Mouse (Mus musculus) frontal cortex, postnatal 25 days (tissue): Measurements from ENCODE around the gene Slc50a1.

Source experiments
- DNase-seq, 2 experiments: peaks; one replicate each; pipeline ENCODE4 v3.0.0; 2022; ENCODE audit warnings: low spot score in 2 of 2

Slc50a1 gene

DNA sequence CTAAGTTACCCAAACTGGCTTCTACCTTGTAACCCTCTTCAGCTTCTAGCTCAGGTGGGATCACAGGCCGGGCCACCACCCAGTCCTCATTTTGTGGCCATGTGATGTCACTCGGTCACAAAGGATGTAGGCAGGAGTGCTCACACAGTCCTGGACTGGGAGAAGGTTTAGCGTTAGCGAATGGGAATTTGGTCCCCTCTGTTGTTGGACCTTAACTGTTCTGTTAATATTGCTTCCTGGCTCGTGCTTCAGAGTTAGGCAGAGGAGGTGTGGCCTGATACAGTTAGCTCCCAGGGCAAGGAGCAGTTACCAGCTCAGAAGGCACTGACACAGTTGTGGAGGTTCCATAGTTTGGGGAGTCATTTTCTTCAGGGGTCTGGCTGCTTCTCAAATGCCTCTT lies 23.8 kb upstream of the Slc50a1 start:
- no peak for DNase-seq

DNA sequence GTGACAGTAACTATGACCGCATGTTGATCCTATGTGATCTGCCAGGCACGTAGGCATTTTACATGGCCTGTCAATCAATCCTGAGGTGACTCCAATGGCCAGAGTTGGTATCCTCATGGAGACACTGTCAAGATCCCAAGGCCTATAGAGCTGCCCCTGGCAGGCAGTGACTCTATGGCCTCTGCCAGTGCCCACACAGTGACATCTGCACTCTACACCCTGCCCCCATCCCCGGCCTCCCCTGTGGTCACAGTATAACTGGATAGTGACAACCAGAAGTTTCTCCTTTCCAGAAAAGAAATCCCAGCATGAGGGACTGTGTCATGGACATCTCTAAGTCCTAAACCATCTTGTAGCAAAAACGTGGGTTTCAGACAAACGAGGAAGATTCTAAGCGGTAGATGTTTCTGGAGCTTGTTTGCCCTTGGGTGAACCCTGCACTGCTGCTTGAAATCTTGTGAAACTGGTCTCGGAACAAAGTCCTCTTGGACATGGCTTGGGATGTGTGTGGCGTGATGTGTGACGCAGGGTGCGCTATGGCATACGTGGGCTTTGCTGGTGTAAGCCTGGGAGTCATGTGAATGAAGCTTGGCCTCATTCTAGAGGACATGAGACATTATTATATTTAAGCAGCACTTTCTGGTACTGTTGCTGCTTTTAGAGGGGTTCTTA lies 23.0 kb upstream of the Slc50a1 start:
- DNase-seq: no peak

DNA sequence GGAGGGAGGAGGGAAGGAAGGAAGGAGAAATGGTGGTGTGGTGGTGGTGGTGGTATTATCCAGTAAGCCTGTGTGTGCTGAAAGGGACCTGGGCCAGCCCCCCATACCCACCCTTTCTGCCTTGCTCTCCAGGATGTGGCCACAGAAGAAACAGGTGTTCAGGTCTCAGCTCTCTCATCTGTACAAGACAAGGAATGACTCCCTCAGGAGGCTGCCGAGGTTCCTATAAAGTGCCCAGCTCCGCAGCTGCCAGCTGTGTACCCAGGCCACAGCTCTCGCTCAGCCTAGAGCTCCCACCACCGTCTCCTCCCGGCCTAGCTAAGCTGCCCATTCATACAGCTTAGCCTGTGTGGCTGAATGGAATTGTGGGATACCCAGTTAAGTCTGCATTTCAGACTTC lies 21.9 kb upstream of the Slc50a1 start:
- DNase-seq: no peak

DNA sequence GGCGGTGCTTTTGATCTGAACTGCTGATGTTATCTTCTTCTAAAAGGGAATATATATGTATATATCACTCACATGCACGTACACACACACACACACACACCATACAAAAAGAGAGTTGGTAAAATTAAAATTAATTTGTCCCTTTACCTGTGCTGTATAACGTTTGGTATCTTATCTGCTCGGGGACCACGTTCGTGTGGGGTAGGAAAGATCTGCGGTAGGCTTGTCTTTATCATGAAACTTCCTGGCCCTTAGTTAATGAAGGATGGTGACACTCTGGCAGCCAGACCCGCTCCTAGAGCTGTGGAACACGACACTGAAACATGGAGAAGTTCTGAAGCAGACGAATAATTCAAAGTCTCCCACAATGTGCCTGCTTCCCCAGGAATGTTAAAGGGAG lies 21.5 kb upstream of the Slc50a1 start:
- DNase-seq: no peak

DNA sequence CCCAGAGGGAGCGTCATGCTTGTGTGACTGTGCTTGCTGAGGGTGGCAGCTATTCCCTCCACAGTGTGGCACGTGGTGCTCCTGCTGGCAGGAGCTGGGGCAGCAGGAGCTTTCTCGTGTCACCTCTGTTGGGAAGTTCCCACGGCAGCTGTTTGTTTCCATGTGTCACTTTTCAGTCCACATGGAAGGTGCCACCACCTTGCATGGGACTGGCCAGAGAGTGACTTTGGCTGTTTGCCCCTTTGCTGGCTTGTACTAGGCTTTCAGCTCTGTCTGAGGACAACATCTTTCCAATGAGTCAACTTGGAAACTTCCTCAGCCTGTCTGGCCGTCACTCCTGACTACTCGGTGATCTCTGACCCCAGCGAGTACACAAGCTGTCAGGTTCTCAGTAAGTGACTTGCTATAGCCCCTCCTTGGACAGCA lies 18.1 kb upstream of the Slc50a1 start:
- DNase-seq: no peak

DNA sequence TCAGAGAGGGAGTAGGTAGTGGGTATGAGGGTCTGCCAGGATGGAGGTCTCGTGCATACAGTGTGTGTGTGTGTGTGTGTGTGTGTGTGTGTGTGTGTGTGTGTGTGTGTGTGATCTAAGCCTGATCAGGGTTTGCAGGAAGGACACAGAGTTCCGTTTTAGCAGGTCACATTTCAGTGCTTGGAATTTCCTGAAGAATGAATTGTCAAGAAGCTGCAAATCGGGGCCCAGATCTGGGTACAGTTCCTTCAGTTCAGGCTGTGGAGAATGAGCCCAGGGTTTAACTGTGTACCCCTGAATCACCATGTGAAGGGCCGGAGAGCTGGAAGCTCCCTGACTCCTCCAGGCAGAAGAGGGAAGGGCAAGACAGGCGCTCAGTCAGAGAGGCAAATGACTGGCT lies 16.9 kb upstream of the Slc50a1 start:
- no peak for DNase-seq

DNA sequence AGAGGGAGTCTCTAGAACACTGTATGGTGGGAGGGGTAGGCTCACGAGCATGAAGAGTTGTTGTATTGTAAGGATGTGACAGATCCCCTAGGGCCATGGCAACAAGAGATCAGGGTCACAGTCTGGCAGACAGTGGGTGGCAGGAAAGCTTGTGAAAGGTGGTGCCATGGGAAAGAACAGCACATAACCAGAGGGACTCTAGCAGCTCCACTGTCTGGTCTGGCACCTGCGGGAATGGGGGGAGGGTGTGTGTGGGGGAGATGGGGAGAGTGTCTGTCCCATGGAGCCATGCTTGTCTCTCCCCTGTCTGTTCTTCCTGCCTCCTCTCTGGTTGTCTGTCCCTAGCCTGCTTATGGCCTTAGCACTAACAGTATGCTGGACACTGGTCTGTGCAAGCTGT lies 15.2 kb upstream of the Slc50a1 start:
- DNase-seq: no peak

DNA sequence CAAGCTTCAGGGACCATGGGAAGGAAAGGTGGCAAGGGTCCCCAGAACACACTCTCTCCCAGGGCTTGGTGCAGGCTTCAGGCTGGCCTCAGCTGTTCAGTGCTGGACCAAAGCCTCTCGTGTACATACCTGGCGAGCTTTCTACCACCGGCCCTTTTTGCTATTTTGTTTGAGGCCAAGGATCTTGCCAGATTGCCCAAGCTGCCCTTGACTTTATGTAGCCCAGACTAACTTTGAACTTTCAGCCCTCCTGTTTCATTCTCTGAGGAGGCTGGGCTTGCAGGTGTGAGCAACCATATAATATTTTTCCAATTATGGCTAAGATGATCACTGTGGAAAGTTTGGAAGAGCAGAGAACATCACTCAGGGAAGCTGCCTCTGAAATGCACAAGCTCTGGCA lies 13.9 kb upstream of the Slc50a1 start:
- no peak for DNase-seq

DNA sequence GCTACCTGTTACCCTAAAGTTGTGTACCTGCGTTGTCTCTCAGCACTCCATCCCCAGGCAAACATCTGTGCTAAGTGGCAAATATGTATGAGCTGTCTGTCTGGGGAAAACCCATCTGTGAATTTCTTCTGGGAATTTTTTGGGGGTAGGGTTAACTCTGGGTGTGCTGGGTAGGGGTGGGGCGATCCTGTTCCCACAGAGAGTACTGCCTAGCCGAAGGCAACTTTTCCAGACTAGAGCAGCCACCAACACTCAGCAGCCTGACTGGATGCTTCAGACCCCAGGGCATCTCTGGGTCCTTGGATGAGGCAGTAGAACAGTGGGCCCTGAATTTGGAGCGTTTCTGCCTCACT lies 11.9 kb upstream of the Slc50a1 start:
- no peak for DNase-seq

DNA sequence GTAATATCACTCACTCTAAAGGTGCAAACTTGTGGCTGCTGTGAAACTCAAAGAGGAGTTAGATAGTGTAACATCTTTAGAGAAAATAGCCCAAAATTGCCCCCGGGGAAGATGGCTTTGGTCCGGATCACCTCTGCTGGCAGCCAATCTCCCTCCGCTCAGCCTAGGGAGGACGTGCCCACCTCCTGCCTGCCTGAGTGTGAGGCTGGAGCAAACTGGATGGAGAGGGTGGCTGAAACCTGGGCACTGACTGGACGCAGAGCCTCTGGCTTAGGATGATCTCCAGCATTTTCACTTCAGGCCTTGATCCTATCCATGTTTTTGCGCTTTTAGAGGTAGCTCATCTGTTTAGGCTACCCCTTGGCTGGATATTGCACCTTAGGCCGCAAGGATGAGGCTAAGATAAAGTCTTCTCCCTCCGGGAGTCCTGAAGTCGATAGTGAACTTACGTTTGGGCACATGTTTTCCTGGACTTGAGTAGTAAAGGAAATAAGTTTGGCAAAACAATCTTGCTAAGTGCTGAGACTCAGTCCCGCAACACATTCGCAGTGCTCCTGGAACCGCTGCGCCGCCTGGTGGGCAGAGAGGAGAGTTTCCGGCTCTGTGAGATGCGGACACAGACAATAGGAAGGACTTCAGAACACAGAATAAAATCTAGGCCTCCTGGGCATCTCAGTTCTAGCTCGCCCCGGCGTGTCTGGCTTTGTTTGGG lies 11.4 kb upstream of the Slc50a1 start:
- DNase-seq: peak in 1 of 2 experiments; percentile 78

DNA sequence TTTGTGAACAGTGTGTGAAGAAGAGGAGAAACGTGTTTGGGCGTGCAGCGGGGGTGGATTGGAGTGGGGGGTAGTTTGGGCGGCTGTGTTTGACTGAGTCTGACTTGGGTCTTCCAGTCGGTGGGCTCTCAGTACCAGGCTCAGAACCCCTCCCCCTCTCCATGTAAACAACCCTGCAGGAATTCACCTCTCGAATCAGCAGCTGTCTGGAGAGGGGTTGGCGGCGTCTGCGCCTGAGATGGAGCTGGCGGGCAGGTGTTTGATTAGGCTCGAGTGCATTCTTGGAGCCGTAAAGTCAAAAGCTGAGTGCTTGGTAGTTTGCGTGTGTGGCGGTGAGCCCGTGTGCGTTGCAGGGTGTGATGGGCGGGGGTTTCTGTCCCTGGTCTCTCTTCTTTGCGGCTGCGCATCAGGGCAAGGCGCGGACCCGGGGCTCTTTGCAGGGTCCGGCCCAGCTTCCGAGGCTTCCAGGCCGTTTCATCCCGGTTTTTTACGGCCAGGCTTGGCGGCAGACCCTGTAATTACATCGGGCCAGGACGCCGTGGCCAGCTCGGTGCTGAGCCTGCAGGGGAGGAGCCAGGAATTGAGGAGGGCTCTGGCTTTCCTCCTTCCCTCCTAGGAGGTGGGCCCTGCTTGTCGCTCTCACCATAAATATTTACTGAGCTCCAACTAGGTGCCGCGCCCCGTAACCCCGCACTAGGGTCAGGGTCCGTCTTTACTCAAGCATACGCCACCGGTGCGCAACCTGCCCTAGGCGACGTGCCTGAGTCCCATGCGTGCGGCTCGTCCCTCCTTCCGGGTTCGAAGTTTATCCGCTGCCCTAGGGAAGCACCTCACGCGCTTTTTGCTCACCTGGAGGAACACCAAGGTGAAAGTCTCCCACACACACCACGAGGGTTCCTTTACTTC lies 10.5 kb upstream of the Slc50a1 start, which contains the start of gene Efna1:
Gene Efna1 (minus strand): TSS at position 537 of the 906 bp plus-strand sequence.
- no peak for DNase-seq

DNA sequence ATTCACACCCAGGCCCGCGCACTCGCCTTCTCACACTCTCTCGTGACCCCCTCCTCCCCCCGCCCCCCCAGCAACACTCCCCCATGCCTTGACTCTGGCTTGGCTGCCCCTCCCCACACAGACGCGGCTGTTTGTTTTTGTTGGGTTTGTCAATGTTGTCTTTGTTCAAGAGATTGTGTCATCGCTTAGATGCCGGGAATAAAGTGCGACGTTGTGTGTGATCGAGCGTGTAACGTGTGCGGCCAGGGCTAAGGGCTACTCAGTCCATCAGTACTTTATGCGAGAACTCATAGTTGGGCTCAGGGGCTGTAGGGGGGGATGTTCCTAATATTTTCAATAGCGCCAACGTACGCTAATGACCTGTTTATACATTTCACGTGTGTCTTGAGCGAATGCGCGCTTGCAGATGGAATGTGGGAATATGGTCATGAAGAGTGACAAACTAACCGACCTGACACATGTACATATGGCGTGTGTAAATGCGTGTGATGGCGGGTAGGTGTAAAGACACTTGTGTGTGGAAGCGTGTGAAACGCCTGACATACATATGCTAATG lies 9.8 kb upstream of the Slc50a1 start:
- DNase-seq: no peak

DNA sequence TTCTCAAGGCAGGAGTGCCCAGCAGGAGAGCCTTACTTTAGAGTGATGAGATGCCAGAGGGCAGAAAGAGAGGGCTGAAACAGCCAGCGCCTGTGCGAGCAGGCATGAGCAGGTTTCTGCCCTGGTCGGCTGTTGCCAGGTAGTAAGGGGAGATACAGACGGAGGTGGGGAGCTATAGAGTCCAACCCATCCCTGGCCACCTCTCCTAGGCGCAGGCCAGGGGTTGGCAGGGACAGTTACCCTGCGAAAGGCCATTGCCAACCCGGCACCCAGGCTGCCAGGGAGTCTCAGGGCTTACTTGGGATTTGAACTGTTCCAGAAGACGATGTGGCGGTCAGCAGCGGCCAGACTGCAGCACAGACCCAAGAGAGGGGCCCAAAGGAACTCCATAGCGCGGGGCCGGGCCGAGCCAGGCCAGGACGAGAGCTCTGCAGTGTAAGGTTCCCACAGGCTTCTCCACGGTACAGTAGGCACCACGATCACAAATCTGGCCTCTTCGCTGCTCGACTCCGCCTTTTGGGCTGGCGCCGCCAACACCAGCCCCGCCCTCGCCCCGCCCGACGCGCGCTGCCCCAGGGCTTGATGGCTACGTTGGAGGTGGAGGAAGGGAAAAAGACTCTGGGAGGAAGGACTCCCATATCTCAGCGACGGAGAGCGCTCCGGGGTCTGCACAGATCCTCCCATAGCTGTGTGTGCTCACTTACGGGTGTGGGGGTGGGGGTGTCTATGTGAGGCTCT lies 9.0 kb upstream of the Slc50a1 start:
- DNase-seq: peak in 1 of 2 experiments; percentile 63

DNA sequence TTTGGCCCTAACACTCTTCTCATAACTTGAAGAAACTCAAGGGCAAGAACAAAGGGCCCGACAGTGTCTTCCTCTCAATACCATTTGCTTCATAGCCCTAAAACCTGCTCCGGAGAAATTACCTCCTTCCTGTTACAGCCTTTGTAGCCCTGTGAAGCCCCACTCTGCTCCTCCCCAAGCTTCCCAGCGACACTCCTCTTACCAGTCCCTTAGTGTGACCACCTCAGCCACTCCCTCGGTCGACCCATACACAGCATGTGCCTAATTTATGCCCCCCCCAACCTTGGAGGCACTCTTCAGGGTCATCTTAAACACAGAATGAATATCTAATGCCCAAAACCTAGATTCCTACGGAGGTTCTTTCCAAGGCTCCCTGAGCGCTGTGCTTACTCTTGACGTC lies 8.3 kb upstream of the Slc50a1 start:
- no peak for DNase-seq

DNA sequence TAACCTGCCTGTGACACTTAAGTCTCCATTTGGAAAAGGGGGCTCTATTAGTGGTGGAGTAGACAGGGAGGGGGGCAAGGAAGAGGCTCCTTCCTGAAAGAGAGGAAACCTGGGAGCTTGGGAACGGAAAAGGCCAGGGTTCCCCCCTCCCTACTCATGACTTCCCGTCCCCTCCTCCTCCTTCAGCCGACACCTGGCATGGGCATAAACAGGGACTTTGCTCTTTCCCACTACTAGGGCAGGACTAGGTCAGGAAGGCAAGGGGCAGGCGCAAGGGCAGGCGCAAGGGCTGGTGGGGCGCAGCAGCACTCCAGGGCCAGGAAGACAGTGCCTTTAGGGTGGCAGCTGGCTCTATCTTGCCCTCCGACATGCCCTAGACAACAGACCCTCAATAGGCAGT lies 7.7 kb upstream of the Slc50a1 start:
- no peak for DNase-seq

DNA sequence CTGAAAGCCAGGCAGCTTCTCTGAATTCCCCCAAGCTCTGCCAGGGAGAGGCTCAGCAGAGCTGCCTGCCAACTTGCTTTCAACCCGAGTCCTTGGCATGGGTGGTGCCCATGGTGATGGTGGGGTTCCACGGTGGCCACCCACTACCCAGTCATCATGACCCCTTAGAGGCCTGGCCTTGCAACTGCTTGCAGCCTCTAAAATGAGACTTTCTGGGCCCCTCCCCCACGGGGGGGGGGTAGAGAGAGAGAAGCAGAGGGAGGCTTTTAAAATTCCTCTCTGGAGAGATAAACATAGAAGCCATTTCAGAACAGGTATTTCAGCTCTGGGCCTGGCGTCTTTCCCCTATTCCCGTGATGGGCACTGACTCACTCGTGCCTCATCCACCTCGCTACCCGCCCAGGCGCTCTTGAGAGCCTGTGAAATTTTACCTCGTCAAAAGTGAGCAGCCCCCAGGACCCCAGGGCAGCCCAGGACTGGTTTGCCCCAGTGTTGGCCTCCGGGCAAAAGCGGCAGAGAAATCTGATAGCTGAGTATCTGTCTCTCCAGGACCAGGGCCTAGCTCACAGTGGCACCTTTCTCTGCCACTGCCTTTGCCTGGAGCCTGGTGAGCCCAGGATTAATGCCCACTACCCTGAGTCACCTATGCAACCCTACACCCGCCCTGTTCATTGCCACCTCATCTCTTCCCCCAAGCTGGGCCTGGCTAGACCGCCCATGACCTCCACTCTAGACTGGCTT lies 7.1 kb upstream of the Slc50a1 start:
- DNase-seq: no peak

DNA sequence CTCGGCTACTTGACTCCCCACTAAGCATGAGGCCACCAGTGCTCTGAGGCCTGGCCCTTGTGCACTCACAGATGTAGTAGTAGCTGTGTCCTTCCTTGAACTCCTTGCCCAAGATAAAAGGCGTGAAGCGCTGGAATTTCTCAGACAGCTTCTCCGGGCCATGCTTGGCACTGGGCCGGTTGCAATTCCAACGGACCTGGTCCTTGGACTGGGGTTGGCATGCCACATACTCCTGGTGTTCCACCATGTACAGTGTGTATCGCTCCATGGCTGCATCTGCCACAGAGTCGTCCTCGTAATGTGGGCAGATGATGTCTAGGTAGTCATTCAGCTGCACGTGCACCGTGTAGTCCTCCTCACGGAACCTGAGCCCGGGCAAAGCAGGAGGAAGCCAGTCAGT lies 5.7 kb upstream of the Slc50a1 start:
- DNase-seq: no peak

DNA sequence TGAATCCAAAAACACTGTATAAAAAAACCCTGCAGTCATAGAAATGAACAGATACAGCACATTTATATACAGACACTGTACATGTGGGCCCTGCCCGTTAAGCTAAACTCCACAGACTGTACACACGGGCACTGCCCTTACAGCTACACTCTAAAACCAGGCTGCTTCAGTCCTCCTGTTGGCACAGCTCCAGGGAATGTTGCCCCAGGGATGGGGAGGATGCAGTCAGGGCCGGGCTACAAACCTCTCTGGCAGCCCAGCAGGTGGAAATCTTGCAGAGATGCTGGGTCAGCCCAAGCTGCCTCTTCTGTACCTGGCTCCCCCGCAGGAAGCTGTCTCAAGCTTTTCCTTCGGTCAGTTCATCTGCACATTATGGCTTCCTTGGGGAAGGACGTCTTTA lies 1.4 kb upstream of the Slc50a1 start:
- DNase-seq: no peak

DNA sequence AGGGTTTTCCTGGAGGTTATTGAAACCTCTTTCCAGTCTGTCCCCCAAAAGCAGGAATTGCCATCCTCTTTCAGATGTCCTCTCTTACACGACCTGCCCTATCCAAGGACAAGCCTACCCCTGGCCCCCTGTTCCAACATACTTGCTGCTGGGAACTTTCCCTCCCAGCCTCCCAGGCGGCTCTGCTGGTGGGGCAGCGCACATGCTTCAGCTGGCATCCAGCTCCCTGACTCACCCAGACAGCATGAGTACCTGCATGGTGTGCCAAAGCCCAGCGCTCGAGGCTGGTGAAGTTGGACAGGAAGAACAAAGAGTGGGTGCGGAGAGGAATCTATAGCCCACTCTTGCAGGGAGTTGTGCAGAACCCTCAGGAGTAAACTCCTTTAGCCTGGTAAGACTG lies 521 bp upstream of the Slc50a1 start:
- DNase-seq: peak in 1 of 2 experiments; percentile 43

DNA sequence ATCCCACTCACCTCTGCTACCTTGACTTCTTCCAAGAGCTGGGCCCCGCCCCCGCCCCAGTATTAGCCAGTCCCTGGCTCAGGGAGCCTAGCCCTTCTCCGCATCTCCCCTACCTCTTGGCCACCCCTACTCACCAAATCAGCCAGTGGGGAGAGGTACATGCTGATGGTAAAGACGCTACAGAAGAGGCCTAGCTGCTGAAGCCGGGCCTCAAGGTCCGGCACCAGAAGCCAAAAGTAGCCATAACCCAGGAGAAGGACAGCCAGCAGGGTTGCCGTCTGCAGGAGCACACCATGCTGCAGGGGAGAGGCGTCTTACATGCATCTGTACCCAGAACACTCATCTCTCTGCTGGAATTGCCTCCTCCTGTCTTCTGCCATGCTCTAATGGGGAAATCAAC lies 1.5 kb downstream of the Slc50a1 start:
- no peak for DNase-seq

DNA sequence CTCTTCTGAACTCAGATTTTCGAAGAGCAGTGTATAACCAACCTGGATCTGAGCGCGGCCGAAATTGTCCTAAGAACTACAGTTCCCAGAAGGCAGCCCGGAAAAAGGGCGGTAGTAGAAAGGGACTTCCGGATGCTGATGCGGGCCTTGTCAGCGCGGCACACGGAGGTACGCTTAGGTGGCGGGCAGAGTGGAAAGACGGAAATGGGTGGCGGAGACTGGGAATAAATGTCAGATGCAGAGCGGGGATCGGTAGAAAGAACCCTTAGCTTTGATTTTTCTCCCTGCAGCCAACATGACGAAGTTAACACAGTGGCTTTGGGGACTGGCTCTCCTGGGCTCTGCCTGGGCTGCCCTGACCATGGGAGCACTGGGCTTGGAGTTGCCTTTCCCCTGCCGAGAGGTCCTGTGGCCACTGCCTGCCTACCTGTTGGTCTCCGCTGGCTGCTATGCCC lies 3.9 kb downstream of the Slc50a1 start:
- peak in 1 of 2 experiments; percentile 66 for DNase-seq
